ENCODE assay signal across 10 mouse cellular contexts in genomic region chr2:12049386-12049785, GRCm38 (mm10).
DNase-seq lines count a peak whose midpoint lies in the region; ATAC-seq and TF ChIP-seq lines count a peak whose summit lies in the region.
"Had no signal": no experiment of that assay in that cellular context is flagged by ENCODE, and none has a peak within 500 bp of the region (broad histone marks: within the 10 kb centered on the region; RNA-seq: fewer than 3 reads in every experiment).

No protein-coding gene starts in this region.

- DNase-seq in frontal cortex, postnatal 10 days (ENCODE audit: low spot score in 2 of 2): no peak
- DNase-seq in limb, embryonic 14.5 days (ENCODE audit: low spot score): peak; percentile 30
- DNase-seq in limb, embryonic 10.5 days (ENCODE audit: low spot score): no peak
- DNase-seq in layer of hippocampus, adult 8-10 months (ENCODE audit: low spot score in 2 of 2): peak; percentile 12 to 20
- no peak for DNase-seq in kidney, adult 2 months
- DNase-seq in thymus, postnatal 36 days: no peak
- DNase-seq in testis, postnatal 10 days (ENCODE audit: low spot score): no peak
- DNase-seq: cerebellum, adult 11-12 months had no signal

- no peak overlapping the region for H3K27ac ChIP-seq in limb, embryonic 14.5 days (replicated peaks; ENCODE audit: low read depth, low read length)
- no peak overlapping the region for H3K27ac ChIP-seq in limb, embryonic 10.5 days
- H3K27ac ChIP-seq in kidney, adult 2 months (ENCODE audit: insufficient read depth, low read depth, low read length): no peak overlapping the region

- no peak for TF ChIP-seq CTCF in kidney, adult 2 months (conservative IDR thresholded peaks at IDR 0.05; ENCODE audit: insufficient read depth, insufficient read length, low read depth, low read length)

- H3K36me3 ChIP-seq in limb, embryonic 14.5 days (ENCODE audit: control insufficient read depth, insufficient read depth, low read length): no peaks in the 10 kb centered on the region
- H3K36me3 ChIP-seq in limb, embryonic 10.5 days: no peaks in the 10 kb centered on the region
- no peaks in the 10 kb centered on the region for H3K36me3 ChIP-seq in kidney, adult 2 months (ENCODE audit: control insufficient read depth, insufficient read depth, low read length)

- no peak overlapping the region for H3K4me3 ChIP-seq in limb, embryonic 14.5 days (replicated peaks; ENCODE audit: low read length)
- H3K4me3 ChIP-seq in limb, embryonic 10.5 days: no peak overlapping the region
- no peak overlapping the region for H3K4me3 ChIP-seq in kidney, adult 2 months (ENCODE audit: insufficient read depth, low read depth, low read length)

- 70% methylated on average over 7 of the region's 7 CpGs for WGBS in limb, embryonic 14.5 days
- 78% methylated on average over 7 of the region's 7 CpGs for WGBS in limb, embryonic 10.5 days
- WGBS in kidney, adult 2 months: 72% methylated on average over 7 of the region's 7 CpGs

- H3K27me3 ChIP-seq in limb, embryonic 14.5 days (ENCODE audit: control insufficient read depth, insufficient read depth, low read length): no peaks in the 10 kb centered on the region
- no peaks in the 10 kb centered on the region for H3K27me3 ChIP-seq in limb, embryonic 10.5 days (ENCODE audit: low read depth, poor library complexity, severe bottlenecking)
- no peaks in the 10 kb centered on the region for H3K27me3 ChIP-seq in kidney, adult 2 months (replicated peaks; ENCODE audit: control insufficient read depth, insufficient read depth, low read length)

- TF ChIP-seq POLR2A in limb, embryonic 14.5 days (IDR thresholded peaks at IDR 0.05; ENCODE audit: borderline replicate concordance, extremely low read depth, insufficient read depth, insufficient read length): no peak
- TF ChIP-seq POLR2A in kidney, adult 2 months (IDR thresholded peaks at IDR 0.05; ENCODE audit: low read depth, low read length): no peak

- H3K4me2 ChIP-seq in limb, embryonic 14.5 days (replicated peaks; ENCODE audit: low read depth, low read length, severe bottlenecking): no peak overlapping the region

- H3K9me3 ChIP-seq in limb, embryonic 14.5 days (ENCODE audit: control insufficient read depth, low read length): no peaks in the 10 kb centered on the region
- H3K9me3 ChIP-seq in limb, embryonic 10.5 days (replicated peaks): no peaks in the 10 kb centered on the region

- H3K4me1 ChIP-seq in limb, embryonic 14.5 days (ENCODE audit: control insufficient read depth, insufficient read depth, low read length): peaks cover 6% of the 10 kb centered on the region; the same call in 1 of the 2 replicates
- H3K4me1 ChIP-seq in limb, embryonic 10.5 days: peaks cover 6% of the 10 kb centered on the region; the same call in 1 of the 2 replicates
- H3K4me1 ChIP-seq in kidney, adult 2 months (ENCODE audit: control insufficient read depth, insufficient read depth, low read length): no peaks in the 10 kb centered on the region

- ATAC-seq in frontal cortex, adult (ENCODE audit: low TSS enrichment): peak; percentile 62
- ATAC-seq in limb, embryonic 14.5 days (ENCODE audit: low FRiP score, low read depth): no peak
- ATAC-seq: hindbrain, embryonic 16.5 days had no signal

- no peak overlapping the region for H3K9ac ChIP-seq in limb, embryonic 14.5 days (ENCODE audit: low read depth, low read length, severe bottlenecking)

Comparison
In these comparisons a context has a peak if more than half of its experiments do, and no peak if none do; other contexts are left out.
1. DNase-seq: peak in limb, embryonic 14.5 days (single experiment) and layer of hippocampus, adult 8-10 months (2 of 2); none in frontal cortex, postnatal 10 days (0 of 2), limb, embryonic 10.5 days (single experiment), kidney, adult 2 months (single experiment), thymus, postnatal 36 days (0 of 2) and testis, postnatal 10 days (single experiment).